Mouse (Mus musculus): ENCODE results near the gene Higd1c.
"Not testable (repeated sequence)": the region's sequence is repeated elsewhere in the genome, so short reads cannot be mapped to it uniquely, and the experiment has no call there.

Higd1c gene

DNA sequence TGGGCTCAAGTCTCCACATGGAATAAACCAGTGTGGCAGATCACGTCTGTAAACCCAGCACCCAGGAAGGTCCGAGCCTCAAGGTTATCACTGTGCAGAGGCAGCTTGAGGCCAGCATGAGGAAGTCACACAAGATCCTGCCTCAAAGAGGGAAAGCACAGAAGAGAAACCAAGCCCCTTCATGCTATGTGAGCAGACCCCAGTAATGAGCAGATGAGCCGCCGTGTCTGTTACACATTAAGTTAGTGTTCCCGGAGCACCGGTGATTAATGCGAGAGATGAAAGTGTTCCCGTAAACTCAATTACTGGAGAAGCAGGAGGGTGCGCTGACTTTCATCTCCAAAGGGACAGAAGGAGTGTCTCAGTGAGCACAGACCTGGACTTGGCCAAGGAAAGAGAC, 1.6 kb downstream of the Higd1c start:
- DNase-seq = not testable (repeated sequence)

DNA sequence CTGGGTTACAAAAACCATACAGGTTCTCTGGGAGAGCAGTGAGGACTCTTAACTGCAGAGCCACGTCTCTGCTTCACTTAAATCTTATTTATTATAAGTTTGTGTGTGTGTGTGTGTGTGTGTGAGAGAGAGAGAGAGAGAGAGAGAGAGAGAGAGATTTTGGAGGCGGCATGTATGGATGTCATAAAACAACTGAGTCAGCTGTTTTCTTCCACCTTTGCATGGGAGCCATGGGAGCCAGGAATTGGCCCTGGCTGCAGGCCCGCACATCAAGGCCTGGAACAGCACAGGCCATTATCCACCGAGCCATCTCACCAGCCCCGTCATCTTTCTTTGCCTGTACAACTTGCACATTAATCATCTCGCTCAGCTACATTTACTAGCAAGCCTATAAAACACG, 2.8 kb downstream of the Higd1c start:
- DNase-seq = no peak

DNA sequence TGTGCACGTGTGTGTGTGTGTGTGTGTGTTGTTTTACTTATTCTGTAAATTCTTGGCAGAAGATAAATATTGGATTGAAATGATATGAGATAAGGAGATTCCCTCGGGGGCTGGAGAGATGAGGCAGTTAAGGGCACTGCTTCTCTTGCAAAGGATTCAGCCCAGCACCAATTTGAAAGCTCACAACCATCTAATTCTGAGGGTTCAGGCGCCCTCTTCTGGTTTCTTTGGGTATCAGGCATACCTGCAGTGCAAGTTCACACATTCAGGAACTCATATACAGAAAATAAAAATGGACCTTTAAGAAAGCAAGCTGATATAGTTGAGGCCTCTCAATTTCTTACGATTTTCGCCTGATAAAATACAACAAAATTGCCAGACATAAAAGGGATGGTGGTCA, 10.7 kb downstream of the Higd1c start:
- DNase-seq = peak; percentile 86 to 89

DNA sequence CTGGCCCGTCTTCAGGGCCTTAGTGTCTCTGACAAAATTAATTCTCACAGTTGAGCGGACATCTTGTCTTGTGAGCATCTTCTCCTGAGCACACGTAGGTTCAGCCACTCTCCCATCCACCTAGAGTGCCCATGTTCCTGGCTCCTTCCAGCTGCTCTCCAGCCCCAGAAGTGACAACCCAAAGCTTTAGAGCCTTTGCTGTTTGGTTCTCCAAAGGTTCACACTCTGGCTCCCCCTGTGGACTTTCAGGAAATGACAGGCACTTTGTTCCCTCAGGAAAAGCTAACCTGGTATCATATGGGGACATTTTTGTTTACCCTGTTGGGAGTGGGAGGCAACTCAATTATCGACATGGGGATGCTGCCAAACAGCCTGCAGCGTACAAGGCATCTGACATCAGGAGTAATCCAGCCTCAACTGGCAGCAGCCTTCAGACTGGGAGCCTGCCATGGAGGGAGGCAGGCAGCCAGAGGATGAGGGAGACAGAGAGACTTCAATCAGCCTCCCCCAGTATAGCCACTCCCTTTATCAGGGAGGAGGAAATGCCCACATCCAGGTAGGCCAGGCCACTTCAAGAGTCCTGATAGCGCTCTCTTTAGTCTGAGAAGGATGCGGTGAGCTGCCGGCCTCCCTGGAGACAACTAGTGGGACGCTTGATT, 13.6 kb downstream of the Higd1c start:
- peak; percentile 56 to 66 for DNase-seq

GRCm38 (mm10) chr15:100379658-100380057, 15.3 kb downstream of the Higd1c start:
- no peak for DNase-seq

- DNase-seq = no peak
Measured at GRCm38 (mm10) chr15:100380104-100380503, 15.8 kb downstream of the Higd1c start.

DNA sequence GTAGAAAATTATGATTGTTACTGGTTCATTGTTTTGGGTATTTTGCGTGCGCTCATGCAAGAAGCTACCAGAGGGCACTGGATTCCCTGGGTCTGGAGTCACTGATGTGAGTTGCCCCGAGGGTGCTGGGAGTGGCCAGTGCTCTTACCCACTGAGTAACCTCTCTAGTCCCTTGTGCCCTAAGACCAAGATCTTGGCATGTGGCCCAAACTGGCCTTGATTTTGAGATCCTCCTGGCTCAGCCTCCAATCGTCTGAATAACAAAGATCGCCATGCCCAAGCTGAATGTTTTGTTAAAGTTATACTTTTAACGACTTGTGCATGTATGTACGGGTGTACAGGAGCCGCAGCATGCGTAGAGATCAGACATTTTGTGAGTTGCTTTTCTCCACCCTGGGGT, 21.4 kb downstream of the Higd1c start:
- DNase-seq = no peak

DNA sequence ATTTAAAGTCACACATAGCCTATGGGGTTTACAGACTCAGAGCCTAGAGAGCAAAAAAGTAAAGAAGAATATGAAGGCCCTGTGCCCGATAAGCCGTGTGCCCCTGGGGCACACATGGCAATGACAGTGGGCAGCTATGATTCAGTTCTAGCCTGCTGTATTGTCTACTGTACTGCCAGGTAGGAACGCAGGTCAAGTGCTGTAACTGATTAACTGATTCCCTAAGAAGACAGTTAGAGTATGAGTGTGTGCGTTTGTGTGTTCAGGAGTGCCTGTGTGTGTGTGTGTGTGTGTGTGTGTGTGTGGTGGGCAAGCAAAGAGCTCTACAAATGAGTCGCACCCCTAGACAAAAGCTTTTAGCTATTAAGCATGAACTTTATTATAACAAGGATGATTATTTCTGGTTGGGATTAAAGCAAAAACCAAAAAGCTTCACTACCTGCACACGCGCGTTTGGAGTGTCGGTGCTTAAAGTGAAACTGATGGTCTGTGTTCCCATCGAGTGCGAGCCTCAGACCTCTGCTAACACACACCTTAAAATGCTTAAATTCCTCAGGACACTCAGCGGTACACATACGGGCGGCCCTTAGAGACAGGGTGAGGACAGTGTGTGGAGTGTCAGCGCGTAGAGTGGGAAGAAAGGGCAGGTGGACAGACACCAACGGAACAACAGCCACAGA, 23.3 kb downstream of the Higd1c start:
- DNase-seq = no peak

DNA sequence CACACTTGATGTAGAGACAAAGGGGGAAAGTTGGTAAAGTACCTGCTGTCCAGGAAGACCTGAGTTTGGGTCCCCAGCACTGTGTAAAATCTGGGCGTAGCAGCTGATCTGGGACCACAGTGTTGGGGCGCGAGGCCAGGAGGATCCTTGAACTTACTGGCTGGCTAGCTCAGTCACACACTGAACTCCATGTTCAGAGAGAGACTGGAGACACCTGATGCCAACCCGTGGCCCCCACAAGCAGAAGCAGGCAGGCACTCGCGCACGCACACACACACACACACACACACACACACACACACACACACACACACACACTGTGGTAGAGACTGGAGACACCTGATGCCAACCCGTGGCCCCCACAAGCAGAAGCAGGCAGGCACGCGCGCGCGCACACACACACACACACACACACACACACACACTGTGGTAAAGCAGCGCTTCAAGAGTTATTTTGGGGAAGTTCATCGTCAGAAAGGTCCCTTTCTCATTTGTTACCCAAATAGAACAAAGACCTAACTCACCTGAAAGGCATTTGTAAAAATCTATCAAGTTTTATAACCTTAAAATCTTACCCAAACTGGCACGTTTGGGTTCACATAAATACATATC, 24.0 kb downstream of the Higd1c start:
- no peak for DNase-seq

DNA sequence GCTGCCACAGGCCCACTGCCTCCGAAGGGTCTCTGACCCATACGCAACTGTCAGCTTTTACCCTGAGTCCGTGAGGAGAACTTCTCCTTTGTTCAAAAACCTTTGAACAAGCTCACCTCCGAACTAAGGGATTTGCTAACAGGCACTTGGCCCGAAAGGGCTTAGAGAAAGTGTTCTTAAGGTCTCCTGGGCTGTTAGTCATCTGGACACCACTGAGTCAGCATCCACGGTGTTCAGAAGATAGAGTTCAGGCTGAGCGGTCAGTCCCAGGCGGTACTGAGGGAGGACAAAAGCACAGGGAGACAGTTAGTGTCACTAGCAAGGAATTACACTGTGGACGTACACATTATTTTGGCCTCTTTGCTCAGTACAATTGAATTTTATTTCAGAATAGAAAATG, 24.5 kb downstream of the Higd1c start:
- DNase-seq = no peak

DNA sequence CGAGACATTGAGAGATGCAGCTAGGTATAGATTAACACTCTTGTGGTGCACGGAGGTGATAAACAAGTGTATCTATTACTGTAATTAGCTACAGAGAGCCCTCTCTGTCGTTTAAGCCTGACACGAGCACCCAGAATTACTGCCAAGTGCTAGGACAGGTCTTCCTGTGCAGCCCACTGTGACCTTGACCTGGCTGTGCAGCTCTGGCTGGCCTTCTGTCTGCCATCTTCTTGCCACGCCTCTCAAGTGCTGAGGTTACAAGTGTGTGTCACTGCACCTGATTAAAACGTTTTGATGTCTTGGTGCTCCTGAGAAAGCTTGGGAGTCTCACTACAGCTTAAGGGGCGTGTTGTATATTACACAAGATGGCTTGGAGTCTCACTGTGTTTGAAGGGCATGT, 26.7 kb downstream of the Higd1c start:
- DNase-seq = no peak

GRCm38 (mm10) chr15:100391599-100391998, 27.3 kb downstream of the Higd1c start:
- no peak for DNase-seq

DNA sequence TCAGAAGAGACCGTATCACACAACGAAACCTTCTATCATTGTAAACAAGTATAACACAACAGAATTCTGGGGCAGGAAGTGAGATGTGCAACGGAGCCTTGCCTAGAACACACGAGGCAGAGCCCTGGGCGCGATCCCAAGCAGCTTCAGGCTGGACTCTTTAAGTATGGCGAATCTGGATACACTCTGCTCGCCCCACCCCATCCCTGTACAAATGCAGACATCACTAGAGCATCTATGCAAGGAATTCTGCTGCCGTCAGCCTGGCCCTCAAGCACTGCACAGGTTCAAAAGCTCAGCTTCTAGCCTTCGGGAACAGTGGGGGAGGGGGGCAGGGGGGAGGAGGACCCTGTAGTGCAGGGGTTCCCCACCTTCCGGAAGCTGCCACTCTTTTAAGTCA, 28.7 kb downstream of the Higd1c start:
- DNase-seq = no peak

- DNase-seq = no peak
Measured at GRCm38 (mm10) chr15:100395561-100395960, 31.2 kb downstream of the Higd1c start.

DNA sequence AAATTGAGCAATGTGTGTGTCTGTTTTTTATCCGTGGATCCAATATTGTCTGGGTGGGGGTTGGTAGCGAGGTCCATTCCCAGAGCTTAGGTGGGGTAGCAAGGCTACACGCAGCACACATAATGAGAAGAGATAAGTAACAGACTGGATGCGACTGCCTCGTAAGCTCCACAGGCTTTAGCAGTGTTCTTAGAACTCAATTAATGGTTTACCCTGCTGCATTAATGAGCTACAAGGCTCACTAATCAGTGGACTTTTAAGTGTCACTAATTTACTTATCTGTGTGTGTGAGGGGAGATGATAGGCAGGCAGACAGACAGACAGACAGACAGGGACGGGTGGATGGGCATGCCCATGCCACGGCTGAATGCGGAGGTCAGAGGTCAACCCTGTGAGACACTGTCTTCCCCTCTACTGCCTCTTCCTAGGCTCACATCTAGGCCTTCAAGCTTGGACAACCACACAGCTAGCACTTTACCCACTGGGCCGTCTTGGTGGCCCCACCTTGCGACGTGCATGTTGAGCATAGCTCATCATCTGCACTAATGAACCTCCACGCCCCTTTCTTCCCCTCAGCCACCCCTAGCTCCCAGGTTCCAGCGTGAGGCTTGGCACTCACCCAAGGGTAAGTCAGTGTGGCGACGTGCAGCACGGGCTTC, 36.4 kb downstream of the Higd1c start:
- no peak for DNase-seq

GRCm38 (mm10) chr15:100401811-100402210, 37.5 kb downstream of the Higd1c start:
- no peak for DNase-seq

DNA sequence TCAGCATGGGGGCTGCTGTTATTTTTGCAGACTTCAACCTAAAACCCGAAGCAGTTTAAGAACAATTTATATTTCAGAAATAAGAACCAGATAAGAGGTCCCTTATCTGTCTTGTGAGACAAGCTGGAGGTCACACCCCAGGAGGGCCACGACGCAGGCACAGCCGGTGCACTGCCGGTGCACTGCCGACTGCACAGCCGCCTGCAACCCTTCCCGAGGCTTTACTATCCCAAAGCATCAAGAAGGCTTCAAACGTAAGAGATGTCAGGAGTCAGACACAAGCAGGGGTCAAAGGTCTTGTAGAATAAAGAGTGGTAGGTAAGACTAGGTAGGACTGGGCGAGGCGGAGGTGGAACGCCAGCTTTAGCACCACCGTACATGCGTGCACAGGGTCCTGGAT, 38.0 kb downstream of the Higd1c start:
- DNase-seq = no peak

- no peak for DNase-seq
Measured at GRCm38 (mm10) chr15:100402798-100403197, 38.5 kb downstream of the Higd1c start.

DNA sequence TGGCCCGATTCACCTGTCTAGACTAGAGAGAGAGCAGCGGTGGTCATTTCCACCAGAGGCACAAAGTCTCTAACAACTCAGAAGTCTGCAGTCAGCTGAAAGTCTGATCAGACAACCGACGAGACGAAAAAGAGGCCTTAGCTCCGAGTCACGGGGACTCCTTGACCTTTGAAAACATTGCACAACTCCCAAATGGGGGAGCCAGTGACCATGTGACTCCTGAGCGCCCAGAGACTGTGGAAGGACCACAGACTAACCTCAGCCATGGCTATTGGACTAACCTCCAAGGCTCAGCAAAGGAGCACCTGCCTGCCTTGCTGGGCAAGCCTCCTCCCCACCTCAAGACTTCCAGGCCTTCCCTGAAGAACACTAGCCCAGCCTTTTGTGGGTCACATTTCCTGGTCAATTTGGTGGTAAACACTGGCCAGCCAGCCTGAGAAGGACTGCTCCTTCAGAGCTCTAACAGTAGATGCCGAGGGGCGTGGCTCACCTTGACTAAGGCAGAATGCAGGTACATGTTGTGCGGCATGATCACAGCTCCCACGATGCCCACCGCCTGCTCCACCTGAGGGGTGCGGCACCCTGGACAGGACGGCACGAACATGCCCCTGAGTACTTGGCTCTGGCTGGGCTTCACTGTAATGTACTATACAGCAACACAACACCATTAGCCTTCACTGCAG, 39.1 kb downstream of the Higd1c start:
- DNase-seq = no peak

DNA sequence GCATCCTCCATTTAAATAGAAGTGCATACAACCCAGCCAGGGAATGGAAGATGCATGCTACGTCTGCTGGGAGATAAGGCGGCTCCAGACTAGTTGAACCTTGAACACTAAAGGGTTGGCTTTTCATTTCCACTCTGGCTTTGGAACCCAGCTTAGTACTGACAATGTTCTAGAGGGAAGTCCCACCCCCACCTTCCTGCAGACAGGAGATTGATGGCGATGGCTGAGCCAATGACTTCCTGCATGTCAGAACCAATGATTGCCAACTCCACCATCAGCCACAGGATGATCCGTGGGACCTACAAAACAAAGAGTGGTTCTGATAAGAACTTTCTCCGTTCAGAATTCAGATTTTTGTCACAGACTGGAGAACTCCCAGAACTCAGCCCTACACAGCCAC, 41.7 kb downstream of the Higd1c start:
- DNase-seq = no peak

GRCm38 (mm10) chr15:100410918-100411672, 46.8 kb downstream of the Higd1c start:
- no peak for DNase-seq

DNA sequence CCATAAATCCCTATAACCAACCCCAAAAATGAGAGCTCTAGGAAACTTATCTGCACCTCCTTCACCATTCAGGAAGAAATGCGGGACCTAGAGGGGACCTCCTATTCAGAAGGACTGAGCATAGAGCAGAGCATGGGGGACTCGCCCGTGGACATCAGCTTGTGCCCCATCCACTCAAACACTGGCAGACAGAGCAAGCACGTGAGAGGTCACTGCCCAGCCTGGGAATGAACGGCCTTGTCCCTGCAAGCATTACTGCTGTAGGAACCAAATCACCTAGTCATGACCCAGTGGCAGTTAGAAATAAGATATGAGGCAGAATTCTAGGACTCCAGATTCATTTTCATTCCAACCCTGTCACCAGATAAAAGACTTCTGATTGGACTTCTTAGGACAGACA, 47.4 kb downstream of the Higd1c start:
- no peak for DNase-seq

Measured in cerebellum, postnatal 14 days (tissue).